Mouse (Mus musculus): ENCODE results near the gene Birc7. TPM values are rescaled to one million over a fixed set of nuclear protein-coding genes. Genes with fewer than 3 reads are reported as not detected.

Gene Birc7
- polyA plus RNA-seq, 2 experiments from 2014 or later: not detected

DNA sequence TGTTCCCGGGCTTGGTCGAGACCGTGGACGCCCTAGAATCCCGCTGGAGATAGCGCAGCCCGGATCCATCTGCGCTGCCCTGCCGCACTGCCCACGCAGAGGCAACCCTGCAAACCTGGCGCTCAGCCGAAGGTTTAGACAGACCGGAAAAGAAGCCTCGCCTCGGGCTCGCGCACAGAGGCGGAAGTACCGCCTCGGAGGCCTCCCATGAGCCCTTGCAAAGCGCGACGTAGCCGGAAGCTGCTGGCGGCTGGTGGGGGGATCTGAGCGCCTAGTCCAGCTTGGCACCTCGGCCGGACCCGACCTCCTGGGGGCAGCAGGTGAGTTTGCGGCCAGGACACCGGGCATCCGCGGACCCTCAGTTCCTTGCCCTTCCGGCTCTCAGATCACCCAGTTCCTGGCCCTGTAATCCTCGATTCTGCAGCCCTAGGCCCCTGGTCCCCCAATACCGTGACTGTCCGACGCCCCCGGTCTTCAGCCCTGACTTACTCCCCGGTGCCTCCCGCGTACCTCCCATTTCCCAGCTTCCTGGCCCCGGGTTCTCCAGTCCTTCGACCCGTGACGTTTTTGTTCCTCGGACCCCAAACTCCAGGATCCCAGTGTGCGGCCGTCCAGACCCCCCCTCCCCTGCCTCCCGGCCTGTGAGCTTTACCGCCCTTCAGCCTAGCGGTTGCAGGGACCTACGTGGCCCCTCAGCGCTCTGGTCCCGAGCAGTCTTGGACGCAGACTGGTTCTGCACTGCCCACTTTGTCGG, 38.4 kb downstream of the Birc7 start, which contains the start of gene Arfgap1:
Gene Arfgap1 (plus strand): TSS at position 216 of the 754 bp plus-strand sequence.
- ATAC-seq: peak; percentile 93

- no peak for ATAC-seq
Measured at GRCm38 (mm10) chr2:180981133-180981532, 52.3 kb downstream of the Birc7 start.

Other genes with a start within 250 kb of the Birc7 start
- 10 to 100 TPM; 35.0 to 46.9 TPM for gene Dido1, start 219.0 kb upstream of the Birc7 start, polyA plus RNA-seq (2017; shearing (Covaris generic))
- gene Gid8, start 218.9 kb upstream of the Birc7 start, polyA plus RNA-seq (2017; shearing (Covaris generic)): 10 to 100 TPM; 22.3 to 24.5 TPM
- gene Slc17a9, start 203.8 kb upstream of the Birc7 start, polyA plus RNA-seq (2017; shearing (Covaris generic)): 10 to 100 TPM; 68.7 to 77.6 TPM
- not detected for gene Bhlhe23, start 152.1 kb upstream of the Birc7 start, polyA plus RNA-seq (2017; shearing (Covaris generic))
- gene Ythdf1, start 8.1 kb upstream of the Birc7 start, polyA plus RNA-seq (2017; shearing (Covaris generic)): 10 to 100 TPM in 1 of 2 experiments, 1 to 10 TPM in 1; 9.5 to 12.2 TPM
- not detected for gene Nkain4, start 25.7 kb downstream of the Birc7 start, polyA plus RNA-seq (2017; shearing (Covaris generic))
- 10 to 100 TPM; 40.5 to 50.4 TPM for gene Arfgap1, start 38.2 kb downstream of the Birc7 start, polyA plus RNA-seq (2017; shearing (Covaris generic))
- gene Col20a1, start 57.5 kb downstream of the Birc7 start, polyA plus RNA-seq (2017; shearing (Covaris generic)): under 1 TPM; 0.20 to 0.31 TPM
- gene Chrna4, start 114.5 kb downstream of the Birc7 start, polyA plus RNA-seq (2017; shearing (Covaris generic)): not detected
- gene Kcnq2, start 206.3 kb downstream of the Birc7 start, polyA plus RNA-seq (2017; shearing (Covaris generic)): not detected
- not detected for gene Eef1a2, start 228.0 kb downstream of the Birc7 start, polyA plus RNA-seq (2017; shearing (Covaris generic))

Measured in activated CD4-positive, CD25-positive, alpha-beta regulatory T cell, adult 4 months (primary cell).